Mouse (Mus musculus) thymus, postnatal 36 days (tissue): ENCODE data around the gene Pxmp2.

Experiments used
- DNase-seq, 2 experiments: peaks; one replicate each; pipeline ENCODE4 v3.0.0; 2022; ENCODE audit warnings: mixed read lengths in 2 of 2

The Pxmp2 gene

GRCm38 (mm10) chr5:110285770-110286445 lies at the start of gene Pxmp2, which contains the start of gene Pole:
Gene Pxmp2 (minus strand): TSS chr5:110286186.
Gene Pole (plus strand): TSS chr5:110286306.
- DNase-seq, result peak; percentile 81 to 85

- DNase-seq, result no peak
Measured at GRCm38 (mm10) chr5:110330508-110330907, 44.5 kb upstream of the Pxmp2 start.

- no peak for DNase-seq
Measured at GRCm38 (mm10) chr5:110313127-110313526, 27.1 kb upstream of the Pxmp2 start.

GRCm38 (mm10) chr5:110308861-110309260 lies 22.9 kb upstream of the Pxmp2 start:
- DNase-seq, result no peak

- DNase-seq, result no peak
Measured at GRCm38 (mm10) chr5:110300591-110300990, 14.6 kb upstream of the Pxmp2 start.

GRCm38 (mm10) chr5:110296637-110297036 lies 10.7 kb upstream of the Pxmp2 start:
- no peak for DNase-seq

- no peak for DNase-seq
Measured at GRCm38 (mm10) chr5:110291649-110292048, 5.7 kb upstream of the Pxmp2 start.

GRCm38 (mm10) chr5:110287084-110287475 lies 1.1 kb upstream of the Pxmp2 start:
- DNase-seq, result no peak

GRCm38 (mm10) chr5:110286446-110287083 lies 579 bp upstream of the Pxmp2 start:
- DNase-seq, result no peak

GRCm38 (mm10) chr5:110285156-110285555 lies 830 bp downstream of the Pxmp2 start:
- no peak for DNase-seq

- DNase-seq, result peak; percentile 66 to 70
Measured at GRCm38 (mm10) chr5:110284536-110284935, 1.4 kb downstream of the Pxmp2 start.

- no peak for DNase-seq
Measured at GRCm38 (mm10) chr5:110281984-110282383, 4.0 kb downstream of the Pxmp2 start.

GRCm38 (mm10) chr5:110276910-110277309 lies 9.1 kb downstream of the Pxmp2 start:
- DNase-seq, result no peak

GRCm38 (mm10) chr5:110276391-110276790 lies 9.6 kb downstream of the Pxmp2 start:
- DNase-seq, result no peak

GRCm38 (mm10) chr5:110274846-110275245 lies 11.1 kb downstream of the Pxmp2 start:
- no peak for DNase-seq

- DNase-seq, result no peak
Measured at GRCm38 (mm10) chr5:110274147-110274546, 11.8 kb downstream of the Pxmp2 start.

GRCm38 (mm10) chr5:110270242-110270641 lies 15.7 kb downstream of the Pxmp2 start:
- DNase-seq, result no peak

GRCm38 (mm10) chr5:110269141-110270101 lies 16.6 kb downstream of the Pxmp2 start, which contains the start of gene Pgam5:
Gene Pgam5 (minus strand): TSS chr5:110269913.
- peak; percentile 83 to 85 for DNase-seq

- no peak for DNase-seq
Measured at GRCm38 (mm10) chr5:110266941-110267340, 19.0 kb downstream of the Pxmp2 start.

- no peak for DNase-seq
Measured at GRCm38 (mm10) chr5:110244091-110244490, 41.9 kb downstream of the Pxmp2 start.

GRCm38 (mm10) chr5:110232346-110232745 lies 53.6 kb downstream of the Pxmp2 start:
- DNase-seq, result no peak

- peak in 1 of 2 experiments; percentile 11 for DNase-seq
Measured at GRCm38 (mm10) chr5:110231638-110232037, 54.3 kb downstream of the Pxmp2 start.
